Mouse (Mus musculus) kidney, postnatal 0 days (tissue): ENCODE data around the gene Ncbp2. TPM values are rescaled to one million over a fixed set of nuclear protein-coding genes. Genes with fewer than 3 reads are reported as not detected.

ENCODE experiments used
- ATAC-seq: fragments of 200-750 bp; cut with Nextera tagmentation; replicated peaks from 2 replicates; pipeline ENCODE4 v1.8.0; 2017; ENCODE audit warnings: low read depth, moderate number of reproducible peaks, moderate TSS enrichment, moderate library complexity; ENCODE audit not compliant: low FRiP score
- DNase-seq: peaks from one replicate; pipeline ENCODE4 v3.0.0-alpha.2; 2016; ENCODE audit warnings: low spot score
- H3K27ac ChIP-seq: fragments of 300-500 bp; sonication (generic); 2 replicates; pipeline ENCODE4 v1.5.1; 2014; ENCODE audit warnings: mild to moderate bottlenecking
- H3K27me3 ChIP-seq: fragments of 300-500 bp; sonication (generic); 2 replicates; pipeline ENCODE4 v1.6.1; 2014; ENCODE audit warnings: low read length, mixed read lengths; ENCODE audit not compliant: insufficient read depth
- H3K36me3 ChIP-seq: fragments of 300-500 bp; sonication (generic); 2 replicates; pipeline ENCODE4 v1.6.1; 2014; ENCODE audit warnings: low read length, mixed read lengths; ENCODE audit not compliant: insufficient read depth
- H3K4me1 ChIP-seq: fragments of 300-500 bp; sonication (generic); replicated peaks from 2 replicates; pipeline ENCODE4 v1.6.1; 2014; ENCODE audit warnings: antibody characterized with exemption, low read length, mixed read lengths; ENCODE audit not compliant: insufficient read depth
- H3K4me2 ChIP-seq: fragments of 300-500 bp; sonication (generic); 2 replicates; pipeline ENCODE4 v1.6.1; 2014; ENCODE audit warnings: mild to moderate bottlenecking, low read length, moderate library complexity, mixed read lengths
- H3K4me3 ChIP-seq: fragments of 300-500 bp; sonication (generic); replicated peaks from 2 replicates; pipeline ENCODE4 v1.5.1; 2014; ENCODE audit warnings: low read depth, low read length
- H3K9ac ChIP-seq: fragments of 300-500 bp; sonication (generic); 2 replicates; pipeline ENCODE4 v1.6.1; 2014; ENCODE audit warnings: low read depth, low read length
- H3K9me3 ChIP-seq: fragments of 300-500 bp; sonication (generic); replicated peaks from 2 replicates; pipeline ENCODE4 v1.6.1; 2016; ENCODE audit warnings: low read length, inconsistent platforms, mixed read lengths
- CTCF ChIP-seq: IDR thresholded peaks from 2 replicates; pipeline ENCODE4 v1.5.1; 2016; ENCODE audit warnings: antibody characterized with exemption, low read depth, mild to moderate bottlenecking, moderate library complexity
- WGBS: fragments of 180-500 bp; shearing (Covaris S2); extraction: QIAGEN DNeasy Blood & Tissue Kit; methylation state at CpG from one replicate; pipeline ENCODE4 v1.1.7; 2014; 5-methylcytosine and 5-hydroxymethylcytosine counted together
- polyA plus RNA-seq: library from polyadenylated mRNA; unstranded; fragments of >200 nt; fragmentation: Nextera tagmentation; extraction: Ambion mirVana; gene quantifications from 2 replicates; pipeline ENCODE4 v1.2.1, GENCODE M21; 2015

Ncbp2 gene
- polyA plus RNA-seq, 1 experiment from 2014 or later: 79.1 TPM

DNA sequence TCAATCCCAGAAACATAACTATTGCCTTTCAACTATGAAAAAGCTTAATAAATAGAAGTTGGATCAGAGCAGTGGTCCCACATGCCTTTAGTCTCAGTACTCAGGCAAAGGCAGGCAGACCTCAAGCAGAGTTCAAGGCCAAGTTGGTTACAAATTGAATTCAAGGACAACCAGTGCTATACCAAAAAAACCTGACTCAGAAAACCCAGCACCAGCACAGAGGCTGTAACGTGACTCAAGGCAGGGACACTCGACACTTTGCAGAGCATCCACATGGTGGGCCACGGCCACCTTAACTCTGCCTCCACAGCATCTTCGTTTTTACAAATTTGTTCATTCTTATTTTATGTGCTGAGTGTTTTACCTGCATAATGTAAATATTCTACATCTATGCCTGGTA is 26.9 kb downstream of the Ncbp2 start:
- ATAC-seq: no peak
- 82% methylated on average over 4 of the region's 4 CpGs for WGBS
- H3K36me3 ChIP-seq: peaks cover 36% of the 10 kb centered on the region

DNA sequence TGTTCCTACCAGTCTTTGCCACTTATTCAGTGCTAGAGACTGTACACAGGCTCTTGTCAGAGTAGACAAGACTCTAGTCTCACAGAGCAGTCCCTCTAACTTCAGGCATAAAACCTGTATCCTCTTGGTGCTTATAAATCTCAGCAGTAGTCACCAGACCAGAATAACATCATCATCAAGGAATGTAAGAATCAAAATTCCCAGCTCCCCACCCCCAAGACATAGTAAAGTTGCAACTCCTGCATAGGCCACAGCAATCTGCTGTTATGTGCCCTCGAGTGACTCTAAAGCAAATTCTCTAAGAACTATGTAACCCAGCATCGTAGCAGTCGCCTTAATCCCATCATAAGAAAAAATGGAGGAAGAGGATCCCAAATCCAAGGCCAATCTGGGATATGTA is 31.2 kb downstream of the Ncbp2 start:
- Histone ChIP-seq H3K9me3 (no peaks in the 10 kb centered on the region), H3K4me2 (no peak overlapping the region), H3K4me1 (no peaks in the 10 kb centered on the region), H3K4me3 (no peak overlapping the region), H3K27me3 (no peaks in the 10 kb centered on the region), H3K36me3 (peaks cover 25% of the 10 kb centered on the region), H3K9ac (no peak overlapping the region), H3K27ac (no peak overlapping the region)
- ATAC-seq (no peak), DNase-seq (no peak)
- 92% methylated on average over 3 of the region's 3 CpGs for WGBS
- no peak for TF ChIP-seq CTCF

More for the DNA sequence above, 26.9 kb downstream of the Ncbp2 start:
- DNase-seq: no peak
- H3K4me3 ChIP-seq: no peak overlapping the region
- no peaks in the 10 kb centered on the region for H3K9me3 ChIP-seq
- no peak overlapping the region for H3K4me2 ChIP-seq
- H3K9ac ChIP-seq: no peak overlapping the region
- H3K27ac ChIP-seq: no peak overlapping the region
- H3K27me3 ChIP-seq: no peaks in the 10 kb centered on the region
- H3K4me1 ChIP-seq: no peaks in the 10 kb centered on the region
- no peak for TF ChIP-seq CTCF

GRCm38 (mm10) chr16:31980946-31981345 is 32.6 kb downstream of the Ncbp2 start:
- 83% methylated on average over 5 of the region's 5 CpGs for WGBS
- Histone ChIP-seq H3K9me3 (no peaks in the 10 kb centered on the region), H3K27ac (no peak overlapping the region), H3K4me2 (no peak overlapping the region), H3K36me3 (peaks cover 25% of the 10 kb centered on the region), H3K4me3 (no peak overlapping the region), H3K4me1 (no peaks in the 10 kb centered on the region), H3K9ac (no peak overlapping the region), H3K27me3 (no peaks in the 10 kb centered on the region)
- TF ChIP-seq CTCF: peak; percentile 14; the same call in 1 of the 2 replicates
- no peak for DNase-seq
- no peak for ATAC-seq

DNA sequence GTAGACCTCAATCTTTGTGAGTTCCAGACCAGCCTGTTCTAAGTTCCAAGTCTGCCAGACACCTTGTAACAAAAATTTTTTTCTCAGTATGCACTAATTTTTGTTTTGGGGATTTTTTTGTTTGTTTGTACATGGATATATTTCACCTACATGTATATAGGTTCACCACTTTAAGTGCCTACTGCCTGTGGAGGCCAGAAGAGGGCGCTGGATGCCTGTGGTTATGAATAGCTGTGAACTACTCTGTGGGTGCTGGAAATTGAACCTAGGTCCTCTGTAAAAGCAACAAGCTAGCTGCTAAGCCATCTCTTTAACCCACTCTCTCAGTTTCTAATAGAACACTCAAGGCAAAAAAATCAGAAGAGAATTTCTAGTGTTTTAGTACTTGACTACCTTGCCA is 43.7 kb downstream of the Ncbp2 start:
- H3K4me2 ChIP-seq: no peak overlapping the region
- DNase-seq: no peak
- H3K9ac ChIP-seq: no peak overlapping the region
- peaks cover 22% of the 10 kb centered on the region for H3K36me3 ChIP-seq
- no peaks in the 10 kb centered on the region for H3K9me3 ChIP-seq
- WGBS: 50% methylated on average over 1 of the region's 1 CpGs
- no peak for ATAC-seq
- H3K27ac ChIP-seq: no peak overlapping the region
- TF ChIP-seq CTCF: peak; percentile 31
- H3K4me1 ChIP-seq: no peaks in the 10 kb centered on the region
- no peaks in the 10 kb centered on the region for H3K27me3 ChIP-seq
- no peak overlapping the region for H3K4me3 ChIP-seq

DNA sequence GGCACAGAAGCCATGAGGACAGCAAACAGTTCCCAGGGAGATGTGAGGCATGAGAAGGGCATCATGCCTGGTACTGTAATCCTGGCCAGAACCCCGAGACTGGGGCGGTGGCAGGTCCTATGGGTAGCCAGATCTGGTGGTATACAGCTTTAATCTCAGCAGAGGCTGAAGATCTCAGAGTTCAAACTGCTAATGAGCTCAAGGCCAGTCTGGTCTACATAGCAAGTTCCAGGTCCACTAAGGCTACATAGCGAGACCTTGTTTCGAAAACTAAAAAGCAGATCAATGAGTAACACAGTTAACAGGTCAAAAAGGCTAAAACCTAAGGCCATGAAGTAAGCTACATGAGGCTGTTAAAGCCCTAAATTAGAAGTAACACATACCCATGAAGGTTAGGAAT is 44.9 kb downstream of the Ncbp2 start:
- H3K27ac ChIP-seq: no peak overlapping the region
- H3K4me1 ChIP-seq: no peaks in the 10 kb centered on the region
- no peak overlapping the region for H3K4me3 ChIP-seq
- ATAC-seq (0 out of 2 replicates have a peak, but pooled peaks have one; percentile 65), DNase-seq (no peak)
- peaks cover 16% of the 10 kb centered on the region for H3K36me3 ChIP-seq
- no peak overlapping the region for H3K4me2 ChIP-seq
- H3K27me3 ChIP-seq: no peaks in the 10 kb centered on the region
- no peak overlapping the region for H3K9ac ChIP-seq
- no peaks in the 10 kb centered on the region for H3K9me3 ChIP-seq
- no peak for TF ChIP-seq CTCF
- WGBS: 92% methylated on average over 4 of the region's 4 CpGs

- no peak for DNase-seq
- no peak overlapping the region for H3K4me2 ChIP-seq
- H3K4me3 ChIP-seq: no peak overlapping the region
- peaks cover 12% of the 10 kb centered on the region for H3K36me3 ChIP-seq
- H3K9ac ChIP-seq: no peak overlapping the region
- H3K4me1 ChIP-seq: no peaks in the 10 kb centered on the region
- TF ChIP-seq CTCF: no peak
- H3K27me3 ChIP-seq: no peaks in the 10 kb centered on the region
- ATAC-seq: no peak
- no peaks in the 10 kb centered on the region for H3K9me3 ChIP-seq
- H3K27ac ChIP-seq: no peak overlapping the region
These were observed 45.6 kb downstream of the Ncbp2 start for GRCm38 (mm10) chr16:31993946-31994345.

DNA sequence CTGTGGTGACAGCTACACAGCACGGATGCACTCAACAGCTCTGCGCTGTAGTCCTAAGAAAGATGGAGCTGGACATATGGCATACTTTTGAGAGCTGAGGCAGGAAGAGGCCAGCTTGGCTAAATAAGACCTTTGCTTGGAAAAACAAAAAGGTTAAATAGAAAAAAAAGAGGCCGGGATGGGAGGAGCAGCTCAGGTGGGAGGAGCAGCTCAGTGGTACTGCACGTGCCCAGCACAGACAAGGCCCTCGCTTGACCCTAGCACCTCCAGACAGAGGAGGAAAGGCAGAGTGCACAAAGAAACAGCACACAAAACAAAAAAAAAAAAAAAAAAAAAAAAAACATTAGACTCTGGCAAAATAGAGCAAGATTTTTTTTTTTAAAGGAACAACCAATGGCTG is 48.1 kb downstream of the Ncbp2 start:
- H3K4me3 ChIP-seq: no peak overlapping the region
- no peak overlapping the region for H3K4me2 ChIP-seq
- H3K27me3 ChIP-seq: no peaks in the 10 kb centered on the region
- H3K9ac ChIP-seq: no peak overlapping the region
- H3K36me3 ChIP-seq: no peaks in the 10 kb centered on the region
- no peak for ATAC-seq
- H3K27ac ChIP-seq: no peak overlapping the region
- WGBS: 65% methylated on average over 5 of the region's 5 CpGs
- no peak for DNase-seq
- no peaks in the 10 kb centered on the region for H3K4me1 ChIP-seq
- no peak for TF ChIP-seq CTCF
- no peaks in the 10 kb centered on the region for H3K9me3 ChIP-seq
